Mouse (Mus musculus) left cerebral cortex, adult 11 months (tissue): ENCODE data around the gene Mob3a.

ENCODE experiments used
- DNase-seq: peaks from one replicate; pipeline ENCODE4 v3.0.0; 2022; ENCODE audit warnings: low spot score

Gene Mob3a

DNA sequence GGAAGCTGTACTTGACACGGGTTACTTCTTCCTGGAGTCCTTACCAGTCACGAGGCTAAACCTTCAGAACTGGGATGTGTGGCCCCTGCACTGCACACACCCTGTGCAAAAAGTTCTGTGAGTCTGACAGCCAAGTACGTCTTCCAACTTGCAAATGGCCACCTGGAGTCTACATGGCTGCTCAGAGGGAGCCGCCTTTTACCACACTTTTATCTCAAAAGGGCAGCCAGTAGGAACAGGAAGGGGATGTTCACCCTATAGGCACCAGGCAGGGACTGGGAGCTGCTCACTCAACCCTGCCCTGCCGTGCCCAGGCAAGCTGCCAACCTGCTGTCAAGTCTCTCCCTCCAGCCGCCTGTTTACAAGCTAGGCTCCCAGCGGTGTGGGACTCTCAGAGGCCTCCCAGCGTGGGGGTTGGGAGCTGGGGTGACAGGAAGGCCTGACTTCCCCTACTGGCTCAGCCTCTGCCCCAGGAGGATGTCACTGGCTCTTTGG lies 23.8 kb downstream of the Mob3a start, which contains the start of gene Mknk2:
Mknk2 (minus strand) TSS at position 171 of the 495 bp plus-strand sequence.
- DNase-seq = peak; percentile 74

- DNase-seq = no peak
Measured at GRCm38 (mm10) chr10:80677128-80677875, 24.5 kb downstream of the Mob3a start.

GRCm38 (mm10) chr10:80676198-80676928 lies 25.4 kb downstream of the Mob3a start:
- DNase-seq = peak; percentile 99

DNA sequence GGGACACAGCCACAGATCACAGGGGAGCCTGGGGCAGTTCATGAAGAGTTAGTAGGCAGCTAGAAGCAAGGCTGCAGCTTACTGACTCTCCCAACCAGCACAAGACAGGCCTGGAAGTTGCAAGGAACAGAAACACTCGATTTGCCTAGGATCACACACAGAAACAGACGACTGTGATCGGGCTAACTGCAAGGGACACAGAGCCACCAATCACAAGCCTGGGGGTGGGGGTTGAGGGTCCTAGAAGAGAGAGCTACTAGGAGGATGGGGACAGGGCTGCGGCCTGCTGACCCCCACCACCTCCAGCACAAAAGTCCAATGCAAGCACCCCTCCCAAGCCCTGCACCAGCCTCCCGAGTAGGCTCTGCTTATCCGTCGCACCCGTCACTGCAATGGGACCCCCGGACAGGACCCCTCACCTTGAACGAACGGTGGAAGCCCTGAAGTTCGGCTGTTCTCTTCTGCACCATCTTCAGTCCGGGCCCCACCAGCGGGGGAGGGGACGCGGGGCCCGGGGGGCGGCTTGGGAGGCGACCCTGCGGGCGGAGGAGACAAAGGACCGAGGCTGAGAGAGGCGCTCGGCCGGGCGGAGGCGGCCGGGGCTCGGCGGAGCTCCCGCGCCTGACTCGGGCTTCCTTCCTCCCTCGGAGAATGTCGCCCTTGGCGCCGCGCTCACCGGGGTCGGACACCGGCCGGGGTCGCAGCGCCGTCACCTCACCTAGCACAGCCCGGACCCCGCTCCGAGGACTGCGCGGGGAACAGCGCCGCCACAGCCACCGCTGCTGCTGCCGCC lies 26.2 kb downstream of the Mob3a start:
- no peak for DNase-seq

GRCm38 (mm10) chr10:80674851-80675404 lies 26.8 kb downstream of the Mob3a start:
- no peak for DNase-seq

- DNase-seq = no peak
Measured at GRCm38 (mm10) chr10:80674161-80674711, 27.5 kb downstream of the Mob3a start.

DNA sequence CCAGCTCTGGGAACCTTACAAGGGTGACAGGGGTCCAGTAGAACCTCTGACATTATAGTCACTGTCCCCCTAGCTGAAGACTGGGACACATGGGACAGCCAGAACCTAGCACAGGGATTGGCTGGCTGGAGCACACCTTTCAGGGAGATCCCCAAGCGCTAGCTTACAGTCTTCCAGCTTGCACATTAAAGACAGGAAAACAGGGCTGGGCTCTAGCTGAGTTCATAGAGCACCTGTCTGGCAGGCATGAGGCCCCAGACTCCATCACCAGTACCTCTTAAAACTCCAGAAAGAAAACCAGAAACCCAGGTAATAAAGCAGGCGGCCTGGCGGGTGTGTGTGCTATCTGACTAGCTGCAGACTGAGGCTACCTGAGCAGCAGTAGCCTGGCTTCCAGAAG lies 28.1 kb downstream of the Mob3a start:
- DNase-seq = no peak

DNA sequence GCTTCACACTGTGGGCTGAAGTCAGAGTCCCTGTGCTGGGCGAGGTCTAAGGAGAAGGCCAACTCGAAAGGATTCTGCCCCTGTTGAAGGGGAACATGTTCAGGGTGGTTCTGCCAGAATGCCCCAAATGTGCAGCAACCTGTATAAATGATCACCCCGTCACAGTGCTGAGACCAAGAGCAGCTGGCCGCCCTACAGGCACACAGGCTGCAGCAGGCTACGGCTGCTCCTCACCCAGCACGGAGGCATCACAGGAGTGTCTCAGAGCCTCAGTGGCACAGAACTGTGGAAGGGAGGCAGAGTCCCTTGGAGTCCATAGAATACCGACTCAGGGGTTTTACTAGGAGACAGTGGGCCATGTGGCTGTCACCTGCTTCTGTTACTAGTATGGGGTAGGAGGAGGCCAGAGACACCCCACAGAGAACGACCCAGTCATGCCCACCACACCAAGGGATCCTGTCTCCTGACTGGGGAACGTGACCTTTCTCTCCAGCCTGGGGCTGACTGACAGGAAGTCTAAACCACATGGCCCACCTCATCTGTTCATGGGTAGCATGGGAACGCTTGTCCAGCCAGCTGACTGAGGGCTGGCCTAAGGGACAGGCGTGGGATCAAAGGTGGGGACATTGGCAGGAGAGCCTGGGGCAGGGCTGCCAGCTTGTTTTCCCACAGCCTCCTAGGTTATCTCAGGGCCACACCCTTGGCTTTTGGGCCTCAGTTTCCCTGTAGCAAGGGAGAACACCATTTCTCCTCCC lies 29.7 kb downstream of the Mob3a start:
- DNase-seq = no peak

- no peak for DNase-seq
Measured at GRCm38 (mm10) chr10:80671251-80671650, 30.5 kb downstream of the Mob3a start.

DNA sequence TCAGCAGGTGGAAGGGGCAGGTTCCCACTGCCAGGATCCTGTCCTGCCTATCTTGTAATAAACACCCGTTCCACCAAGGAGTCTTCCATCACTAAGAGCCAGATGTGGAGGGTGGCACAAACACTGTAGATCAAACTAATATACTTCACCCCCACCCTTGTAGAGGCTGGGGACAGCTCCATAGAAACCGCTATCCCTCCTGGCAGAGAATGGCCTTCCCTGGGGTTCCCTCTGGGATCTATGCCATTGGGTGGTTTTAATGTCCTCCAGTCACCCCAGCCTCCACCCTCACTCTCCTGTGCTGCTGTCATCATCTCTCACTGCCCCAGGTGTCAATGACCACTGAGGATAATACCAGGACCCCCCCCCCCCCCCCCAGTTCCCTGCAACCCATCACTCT lies 31.2 kb downstream of the Mob3a start:
- no peak for DNase-seq

- no peak for DNase-seq
Measured at GRCm38 (mm10) chr10:80669737-80670485, 31.9 kb downstream of the Mob3a start.

GRCm38 (mm10) chr10:80669018-80669417 lies 32.8 kb downstream of the Mob3a start:
- DNase-seq = no peak

DNA sequence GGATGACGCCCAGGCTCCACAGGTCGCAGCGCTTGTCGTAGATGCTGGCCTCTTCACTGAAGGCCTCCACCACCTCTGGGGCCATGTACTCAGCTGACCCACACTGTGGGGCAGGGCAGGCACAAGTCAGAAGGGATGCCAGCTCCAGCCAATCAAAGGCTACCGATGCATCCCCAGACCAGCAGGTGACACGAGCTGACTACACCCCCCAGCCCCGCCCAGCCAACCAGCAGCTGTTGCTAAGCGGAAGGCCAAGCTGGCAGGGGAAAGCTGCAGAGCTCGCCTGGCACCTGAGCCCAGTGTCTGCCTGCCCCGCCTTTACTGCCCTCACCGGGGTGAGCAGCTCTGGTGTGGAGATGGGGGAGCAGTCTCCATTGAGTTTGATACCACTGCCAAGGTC lies 33.2 kb downstream of the Mob3a start:
- DNase-seq = no peak

- no peak for DNase-seq
Measured at GRCm38 (mm10) chr10:80666837-80667412, 34.9 kb downstream of the Mob3a start.

- DNase-seq = no peak
Measured at GRCm38 (mm10) chr10:80665981-80666733, 35.6 kb downstream of the Mob3a start.

DNA sequence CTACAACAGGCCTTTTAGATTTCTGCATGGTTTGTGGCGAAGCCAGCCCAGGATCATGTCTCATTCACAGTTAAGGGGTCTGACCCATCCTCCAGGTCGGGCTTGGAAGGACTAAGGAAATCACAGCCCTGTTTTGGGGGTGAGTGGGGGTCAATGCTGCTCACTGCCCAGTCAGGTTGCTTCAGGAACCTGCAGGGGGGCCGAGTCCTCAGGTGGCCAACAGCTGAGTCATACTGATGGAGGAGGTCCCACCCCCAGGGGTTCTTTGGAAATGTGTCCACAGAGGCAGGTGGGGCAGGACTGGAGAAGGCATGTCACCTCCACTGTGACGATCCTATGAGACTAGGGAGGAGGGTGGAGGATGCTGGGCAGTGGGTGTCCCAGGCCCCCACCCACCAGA lies 36.3 kb downstream of the Mob3a start:
- DNase-seq = no peak

- no peak for DNase-seq
Measured at GRCm38 (mm10) chr10:80665016-80665380, 36.8 kb downstream of the Mob3a start.

DNA sequence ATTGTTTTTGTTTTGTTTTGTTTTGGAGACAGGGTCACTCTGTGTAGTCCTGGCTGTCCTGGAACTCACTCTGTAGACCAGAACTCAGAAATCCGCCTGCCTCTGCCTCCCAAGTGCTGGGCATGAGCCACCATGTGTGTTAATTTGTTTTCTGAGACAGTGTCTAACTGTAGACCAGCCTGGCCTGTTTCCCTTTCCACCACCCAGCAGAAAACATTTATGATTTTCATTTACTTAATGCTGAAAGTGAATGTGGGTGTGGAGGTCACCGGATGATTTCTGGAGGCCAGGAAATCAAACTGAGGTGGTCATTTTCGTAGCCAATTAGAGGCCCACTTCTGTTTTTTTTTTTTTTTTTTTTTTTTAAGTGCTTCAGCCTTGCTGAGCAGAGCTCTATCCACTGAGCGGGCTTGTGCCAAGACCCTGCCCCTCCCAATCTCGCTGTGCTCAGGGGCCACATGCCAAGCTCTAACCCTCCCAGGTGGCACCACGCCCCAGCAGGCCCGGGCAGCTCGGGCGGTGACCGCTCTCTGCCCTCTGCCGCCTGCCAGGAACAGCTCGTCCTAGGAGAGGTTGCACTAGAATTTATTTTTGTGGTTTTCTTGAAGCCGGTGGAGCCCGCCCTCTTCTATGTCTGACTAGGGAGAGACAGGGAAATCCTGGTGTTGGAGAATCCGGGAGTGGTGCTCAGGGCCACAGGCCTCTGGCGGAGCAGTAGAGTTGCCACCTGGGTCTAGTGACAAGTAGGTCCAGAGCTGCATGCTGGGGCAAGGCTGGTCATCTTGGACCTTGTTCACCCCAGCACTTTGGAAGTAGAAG lies 37.4 kb downstream of the Mob3a start:
- no peak for DNase-seq
